Mouse (Mus musculus) cerebellum, postnatal 36 days (tissue): ENCODE measurements around the gene Aldh3b1.

Experiments used
- DNase-seq, 2 experiments: peaks; one replicate each; pipeline ENCODE4 v3.0.0; 2021 to 2022; ENCODE audit warnings: mixed read lengths in 2 of 2

The Aldh3b1 gene

DNA sequence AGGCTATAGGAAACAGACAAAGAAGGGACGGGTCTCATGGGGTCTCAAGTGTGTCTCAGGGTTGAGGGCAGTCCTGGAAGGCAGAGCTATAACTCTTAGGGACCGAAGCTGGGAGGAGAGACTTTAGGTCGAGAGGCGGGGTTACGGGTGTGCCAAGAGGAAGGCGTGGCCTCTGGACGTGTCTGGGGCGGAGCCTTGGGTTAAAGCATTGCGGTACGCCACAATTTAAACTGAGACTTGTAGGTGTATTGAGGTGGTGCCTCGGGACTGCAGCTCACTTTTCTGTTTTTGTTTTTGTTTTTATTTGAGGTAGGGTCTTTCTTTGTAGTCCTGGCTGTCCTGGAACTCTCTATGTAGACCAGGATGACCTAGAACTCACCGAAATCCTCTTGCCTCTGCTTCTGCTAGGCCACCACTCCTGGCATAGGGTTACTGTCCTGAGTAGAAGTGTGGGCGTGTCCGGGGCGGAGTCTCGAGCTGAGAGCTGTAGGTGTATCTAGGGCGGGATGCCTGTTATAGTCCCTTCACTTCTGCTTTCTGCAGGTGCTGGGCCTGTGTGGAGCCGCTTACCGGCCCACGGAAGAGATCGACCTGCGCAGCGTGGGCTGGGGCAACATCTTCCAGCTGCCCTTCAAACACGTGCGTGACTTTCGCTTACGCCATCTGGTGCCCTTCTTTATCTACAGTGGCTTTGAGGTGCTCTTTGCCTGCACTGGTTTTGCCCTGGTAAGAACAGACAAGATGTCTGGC is 13.6 kb upstream of the Aldh3b1 start:
- DNase-seq, result no peak

- no peak for DNase-seq
These were observed 12.7 kb upstream of the Aldh3b1 start for GRCm38 (mm10) chr19:3942315-3942714.

DNA sequence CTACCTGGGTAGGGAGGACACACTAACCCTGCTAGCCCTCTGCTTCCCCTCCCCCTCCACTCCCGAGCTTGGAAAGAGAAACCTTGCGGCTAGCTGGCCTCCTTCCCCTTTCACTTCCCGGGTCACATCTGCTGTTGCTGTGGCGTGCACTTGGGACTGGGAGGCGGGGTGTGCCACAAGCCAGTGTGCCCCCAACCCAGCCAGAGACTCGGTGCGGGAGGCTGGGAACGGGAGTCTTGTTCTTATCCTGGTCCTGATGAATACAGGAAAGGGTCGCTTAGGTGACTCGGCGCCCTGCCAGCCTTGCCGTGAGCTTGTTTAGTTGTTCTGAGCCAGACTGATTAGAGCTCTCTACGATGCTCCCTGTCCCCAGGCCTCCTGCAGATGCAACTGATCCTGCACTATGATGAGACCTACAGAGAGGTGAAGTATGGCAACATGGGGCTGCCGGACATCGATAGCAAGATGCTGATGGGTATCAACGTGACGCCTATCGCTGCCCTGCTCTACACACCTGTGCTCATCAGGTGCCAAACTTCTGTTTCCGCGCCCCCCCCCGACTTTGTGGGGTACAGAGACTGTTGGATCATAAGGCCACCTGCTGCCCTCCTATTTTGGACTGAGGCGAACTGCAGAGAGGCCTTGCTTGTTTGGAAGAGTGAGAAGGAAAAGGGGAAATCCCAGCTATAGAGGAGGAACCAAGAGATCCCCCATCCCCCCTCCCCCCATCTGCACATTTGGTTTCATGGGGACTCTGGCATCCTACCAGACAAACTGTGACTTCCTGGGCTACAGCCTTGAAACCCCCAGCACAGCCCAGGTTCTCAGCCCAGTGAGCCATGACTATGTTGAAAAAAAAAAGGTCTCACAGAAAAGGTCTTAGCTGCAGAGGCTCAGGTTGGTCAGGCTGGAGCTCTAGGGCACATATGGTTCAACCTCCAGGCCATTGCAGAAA is 6.6 kb upstream of the Aldh3b1 start:
- peak; percentile 26 to 34 for DNase-seq

GRCm38 (mm10) chr19:3935032-3935895 is 5.7 kb upstream of the Aldh3b1 start, which contains the start of gene Unc93b1:
Gene Unc93b1, plus strand, starts transcription at chr19:3935186.
- DNase-seq, result no peak

- no peak for DNase-seq
These were observed 2.1 kb upstream of the Aldh3b1 start for GRCm38 (mm10) chr19:3931716-3932115.

GRCm38 (mm10) chr19:3930262-3931057 is 852 bp upstream of the Aldh3b1 start:
- no peak for DNase-seq

GRCm38 (mm10) chr19:3928779-3929178 is 829 bp downstream of the Aldh3b1 start:
- no peak for DNase-seq

- DNase-seq, result no peak
These were observed 1.6 kb downstream of the Aldh3b1 start for GRCm38 (mm10) chr19:3927989-3928388.

DNA sequence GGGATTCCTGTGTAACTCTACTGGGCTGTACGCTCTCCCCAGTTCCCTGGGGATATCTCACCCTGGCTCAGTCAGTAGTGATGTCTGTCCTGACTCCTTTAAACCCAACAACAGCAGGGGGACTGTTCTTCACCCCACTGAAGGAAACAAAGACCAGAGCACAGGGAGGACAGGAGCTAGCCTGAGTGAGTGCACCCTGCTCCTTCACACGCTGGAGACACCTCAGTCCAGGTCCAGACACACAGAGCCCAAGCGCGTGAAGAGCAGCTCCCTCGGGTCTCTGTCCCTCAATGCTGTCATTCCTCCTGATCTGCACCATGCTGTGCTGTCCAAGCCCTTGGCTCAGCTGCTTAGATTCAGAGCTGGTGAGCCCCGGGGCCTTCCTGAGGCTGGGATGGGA is 2.9 kb downstream of the Aldh3b1 start:
- no peak for DNase-seq

DNA sequence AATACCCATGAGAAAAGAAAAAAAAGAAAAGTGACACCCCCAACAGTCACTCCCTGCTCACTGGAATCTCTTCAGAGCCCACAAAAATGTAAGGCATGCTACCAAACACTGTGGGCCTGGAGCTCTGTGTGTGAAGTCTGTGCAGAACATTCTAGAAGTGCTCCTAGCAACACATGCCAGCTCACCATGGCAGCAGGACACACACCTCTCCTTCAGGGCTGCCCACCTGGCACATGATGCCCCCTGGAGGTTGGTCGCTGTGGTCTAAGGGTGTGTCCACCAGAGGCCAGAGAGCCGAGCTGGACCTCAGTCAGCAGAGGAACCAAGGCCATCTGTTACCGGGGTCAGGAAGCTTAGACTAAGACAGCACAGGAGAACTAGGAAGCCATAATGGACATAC is 3.3 kb downstream of the Aldh3b1 start:
- DNase-seq, result peak; percentile 48 to 54

GRCm38 (mm10) chr19:3925859-3926258 is 3.7 kb downstream of the Aldh3b1 start:
- no peak for DNase-seq

- no peak for DNase-seq
These were observed 4.7 kb downstream of the Aldh3b1 start for GRCm38 (mm10) chr19:3924868-3925267.

GRCm38 (mm10) chr19:3924190-3924589 is 5.4 kb downstream of the Aldh3b1 start:
- DNase-seq, result no peak

- no peak for DNase-seq
These were observed 6.0 kb downstream of the Aldh3b1 start for GRCm38 (mm10) chr19:3923586-3923985.

- no peak for DNase-seq
These were observed 6.8 kb downstream of the Aldh3b1 start for GRCm38 (mm10) chr19:3922661-3923371.

- DNase-seq, result no peak
These were observed 9.7 kb downstream of the Aldh3b1 start for GRCm38 (mm10) chr19:3919928-3920327.

- DNase-seq, result no peak
These were observed 12.9 kb downstream of the Aldh3b1 start for GRCm38 (mm10) chr19:3916727-3917126.

DNA sequence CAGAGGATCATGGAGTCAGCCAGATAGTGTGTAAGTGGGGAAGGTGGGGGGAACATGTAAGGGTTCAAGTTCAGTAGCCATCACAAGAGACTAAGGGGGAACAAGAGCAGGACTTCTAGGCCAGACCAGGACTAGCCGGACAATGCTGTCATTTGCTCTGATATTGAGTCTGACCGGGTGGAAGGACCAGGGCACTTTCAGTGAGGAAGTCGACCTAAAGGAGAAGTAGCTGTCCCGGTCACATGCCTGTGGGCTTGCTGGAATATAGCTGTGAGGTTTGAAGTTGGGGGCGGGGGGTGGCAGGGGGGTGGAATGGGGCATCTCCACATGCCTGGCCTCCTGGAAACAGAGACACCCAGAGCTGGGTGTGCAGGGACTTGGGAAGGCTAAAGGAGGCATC is 15.1 kb downstream of the Aldh3b1 start:
- DNase-seq, result no peak

DNA sequence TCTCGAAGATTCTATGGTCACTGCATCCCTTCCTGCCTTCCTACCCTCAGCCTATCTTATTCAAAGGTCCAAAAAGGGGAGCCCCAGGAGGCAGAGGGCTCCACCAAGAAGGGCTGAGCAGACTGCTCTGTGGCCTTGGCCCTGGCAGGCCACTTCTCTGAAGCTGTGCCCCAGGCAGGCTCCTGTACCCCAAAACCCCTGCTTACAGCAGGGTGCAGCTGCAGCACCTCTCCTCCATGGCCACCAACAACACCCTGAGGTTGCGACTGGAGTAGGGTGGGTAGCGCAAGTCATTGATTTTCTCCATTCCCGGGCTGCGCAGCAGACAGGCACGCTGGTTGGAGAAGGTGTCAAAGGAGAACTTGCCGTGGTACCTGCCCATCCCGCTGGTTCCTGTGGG is 15.9 kb downstream of the Aldh3b1 start:
- no peak for DNase-seq

DNA sequence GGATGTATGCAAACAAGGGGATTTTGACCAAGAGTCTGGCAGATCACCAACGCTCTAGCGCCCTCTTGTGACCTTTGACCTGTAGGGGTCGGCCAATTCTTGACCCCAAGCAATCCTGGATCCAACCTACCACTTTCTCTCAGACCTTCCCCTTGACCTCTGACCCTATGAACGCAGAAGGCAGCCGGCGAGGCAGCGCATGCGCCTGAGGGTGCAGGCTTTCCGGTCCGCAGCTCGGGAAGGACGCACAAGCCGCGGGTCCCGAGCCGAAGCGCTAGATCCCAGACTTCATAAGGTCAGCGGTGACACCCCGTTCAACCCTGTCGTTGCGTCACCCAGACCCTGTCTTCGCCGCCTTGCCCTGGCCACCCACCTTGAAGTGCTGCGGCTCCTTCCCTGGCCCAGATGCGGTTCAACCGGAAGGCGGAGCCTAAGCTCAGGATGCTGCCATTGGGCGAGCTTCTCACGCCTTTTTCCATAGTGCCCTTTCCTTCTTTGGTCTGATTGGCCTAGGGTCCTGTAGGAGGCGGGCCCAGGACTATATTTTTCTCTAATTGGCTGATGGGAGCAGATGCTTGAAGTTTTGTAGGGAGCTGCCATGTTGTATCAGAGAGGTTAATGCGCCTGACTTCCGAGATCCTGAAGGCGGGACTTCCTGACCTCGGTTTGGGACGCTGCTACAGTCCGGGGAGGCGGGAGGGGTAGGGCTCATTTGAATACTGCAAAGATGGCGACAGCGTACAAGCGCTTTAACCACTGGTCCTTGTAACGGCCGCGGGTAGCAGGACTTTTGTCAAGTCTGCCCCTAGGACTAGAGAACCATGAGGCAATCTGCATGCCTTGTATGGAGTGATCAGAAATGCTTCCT is 17.0 kb downstream of the Aldh3b1 start, which contains the start of gene Ndufs8:
Ndufs8 (minus strand) TSS at position 438 of the 868 bp plus-strand sequence.
- peak; percentile 86 to 93 for DNase-seq
